Mouse (Mus musculus) lung, postnatal 0 days (tissue): Measurements from ENCODE around the gene Defa22.
"Not testable (repeated sequence)": the region's sequence is repeated elsewhere in the genome, so short reads cannot be mapped to it uniquely, and the experiment has no call there.

ENCODE experiments used
- CTCF ChIP-seq: IDR thresholded peaks from 2 replicates; pipeline ENCODE4 v1.5.1; 2016; ENCODE audit warnings: antibody characterized with exemption, mild to moderate bottlenecking
- EP300 ChIP-seq: IDR thresholded peaks from 2 replicates; pipeline ENCODE4 v1.6.1; 2016; ENCODE audit warnings: antibody characterized with exemption, mild to moderate bottlenecking, control low read depth

DNA sequence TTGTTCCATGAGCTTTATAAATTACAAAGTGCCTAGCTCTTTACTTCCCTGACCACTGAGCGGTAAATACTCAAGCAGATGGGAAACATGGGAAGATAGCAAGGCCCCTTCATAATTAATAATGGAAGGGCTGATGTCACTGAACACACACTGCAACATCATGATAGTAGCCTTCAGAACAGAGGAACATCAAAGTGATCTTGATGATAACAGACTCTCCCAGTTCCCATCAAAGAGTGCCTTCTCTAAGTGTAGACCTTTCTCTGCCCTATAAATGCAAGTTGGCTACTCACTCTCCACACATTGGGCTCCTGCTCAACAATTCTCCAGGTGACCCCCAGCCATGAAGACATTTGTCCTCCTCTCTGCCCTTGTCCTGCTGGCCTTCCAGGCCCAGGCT, 39.2 kb downstream of the Defa22 start, which contains the start of gene Gm15293:
- not testable (repeated sequence) for TF ChIP-seq EP300, CTCF
